Mouse (Mus musculus) heart, embryonic 12.5 days (tissue): Measurements from ENCODE around the gene Nphp3. TPM values are rescaled to one million over a fixed set of nuclear protein-coding genes. Genes with fewer than 3 reads are reported as not detected.

Experiments used
- ATAC-seq: fragments of 200-750 bp; cut with Nextera tagmentation; 2 replicates; pipeline ENCODE4 v1.8.0; 2017; ENCODE audit warnings: moderate TSS enrichment, moderate library complexity; ENCODE audit not compliant: insufficient number of reproducible peaks, low FRiP score
- H3K27ac ChIP-seq: fragments of 300-500 bp; sonication (generic); 2 replicates; pipeline ENCODE4 v1.5.1; 2016; ENCODE audit warnings: mild to moderate bottlenecking, moderate library complexity; ENCODE audit not compliant: poor library complexity, severe bottlenecking
- H3K27me3 ChIP-seq: fragments of 300-500 bp; sonication (generic); replicated peaks from 2 replicates; pipeline ENCODE4 v1.6.1; 2016; ENCODE audit warnings: mild to moderate bottlenecking, moderate library complexity
- H3K36me3 ChIP-seq: fragments of 300-500 bp; sonication (generic); 2 replicates; pipeline ENCODE4 v1.6.1; 2016; ENCODE audit warnings: mild to moderate bottlenecking, moderate library complexity
- H3K4me1 ChIP-seq: fragments of 300-500 bp; sonication (generic); replicated peaks from 2 replicates; pipeline ENCODE4 v1.6.1; 2016; ENCODE audit warnings: mild to moderate bottlenecking
- H3K4me2 ChIP-seq: fragments of 300-500 bp; sonication (generic); 2 replicates; pipeline ENCODE4 v1.6.1; 2016; ENCODE audit warnings: mild to moderate bottlenecking, moderate library complexity
- H3K4me3 ChIP-seq: fragments of 300-500 bp; sonication (generic); 2 replicates; pipeline ENCODE4 v1.5.1; 2016; ENCODE audit warnings: mild to moderate bottlenecking
- H3K9ac ChIP-seq: fragments of 300-500 bp; sonication (generic); 2 replicates; pipeline ENCODE4 v1.6.1; 2016; ENCODE audit warnings: mild to moderate bottlenecking, moderate library complexity
- H3K9me3 ChIP-seq: fragments of 300-500 bp; sonication (generic); replicated peaks from 2 replicates; pipeline ENCODE4 v1.6.1; 2016; ENCODE audit warnings: mild to moderate bottlenecking, moderate library complexity
- WGBS: fragments of 180-500 bp; shearing (Covaris S2); methylation state at CpG from one replicate; pipeline ENCODE4 v1.1.7; 2016; 5-methylcytosine and 5-hydroxymethylcytosine counted together
- polyA plus RNA-seq: library from polyadenylated mRNA; unstranded; fragments of >200 nt; fragmentation: Nextera tagmentation; extraction: Ambion mirVana; gene quantifications from 2 replicates; pipeline ENCODE4 v1.2.1, GENCODE M21; 2016

Gene Nphp3
- polyA plus RNA-seq, 1 experiment from 2014 or later: 6.8 TPM

DNA sequence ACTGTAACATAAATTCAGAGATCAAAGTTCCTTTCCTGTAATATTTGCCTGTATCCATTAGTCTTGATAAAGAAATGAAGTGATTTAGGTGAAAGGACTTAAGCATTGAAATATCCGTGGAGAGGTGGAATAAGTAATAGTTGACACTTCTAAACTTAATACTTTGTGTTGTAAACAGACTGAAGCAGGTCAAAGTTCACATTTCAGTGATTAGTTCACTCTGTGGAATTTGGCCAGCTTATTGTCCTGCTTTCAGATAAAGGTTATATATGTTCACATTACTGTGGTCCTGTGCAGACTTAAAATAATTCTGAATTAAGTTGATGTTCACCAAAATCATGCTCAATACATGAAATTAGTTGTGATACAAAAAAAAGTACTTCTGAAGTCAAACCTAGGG is 62.2 kb downstream of the Nphp3 start:
- ATAC-seq: no peak
- H3K9ac ChIP-seq: no peak overlapping the region
- peaks cover 17% of the 10 kb centered on the region for H3K4me1 ChIP-seq
- no peak overlapping the region for H3K4me2 ChIP-seq
- WGBS: 37% methylated on average over 1 of the region's 1 CpGs
- no peak overlapping the region for H3K27ac ChIP-seq
- no peaks in the 10 kb centered on the region for H3K9me3 ChIP-seq
- H3K27me3 ChIP-seq: no peaks in the 10 kb centered on the region
- H3K4me3 ChIP-seq: no peak overlapping the region
- peaks cover 12% of the 10 kb centered on the region for H3K36me3 ChIP-seq

DNA sequence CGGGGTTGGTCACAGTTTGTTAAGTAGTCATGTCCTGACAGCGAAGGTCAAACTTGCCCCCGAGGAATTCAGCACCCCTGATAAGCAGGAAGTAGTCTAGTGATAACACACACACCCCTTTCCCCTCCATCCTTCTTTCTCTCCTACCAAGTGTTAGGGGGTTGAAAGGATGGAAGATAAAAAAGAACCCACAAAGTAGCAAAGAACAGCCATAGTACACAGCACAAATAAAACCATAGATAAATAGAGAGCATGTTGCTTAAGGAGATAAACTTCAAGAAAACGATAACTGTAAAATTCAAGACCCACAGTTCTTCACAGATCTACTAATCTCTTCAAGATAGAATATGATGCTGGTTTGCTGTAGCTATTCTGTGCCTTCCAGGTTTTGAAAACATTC is 67.9 kb downstream of the Nphp3 start:
- Histone ChIP-seq H3K4me3 (no peak overlapping the region), H3K27me3 (no peaks in the 10 kb centered on the region), H3K4me1 (0 out of 2 replicates have a peak, but pooled peaks cover 2% of the 10 kb centered on the region), H3K9ac (no peak overlapping the region), H3K4me2 (no peak overlapping the region), H3K27ac (no peak overlapping the region), H3K9me3 (no peaks in the 10 kb centered on the region), H3K36me3 (no peaks in the 10 kb centered on the region)
- 40% methylated on average over 4 of the region's 4 CpGs for WGBS
- no peak for ATAC-seq

DNA sequence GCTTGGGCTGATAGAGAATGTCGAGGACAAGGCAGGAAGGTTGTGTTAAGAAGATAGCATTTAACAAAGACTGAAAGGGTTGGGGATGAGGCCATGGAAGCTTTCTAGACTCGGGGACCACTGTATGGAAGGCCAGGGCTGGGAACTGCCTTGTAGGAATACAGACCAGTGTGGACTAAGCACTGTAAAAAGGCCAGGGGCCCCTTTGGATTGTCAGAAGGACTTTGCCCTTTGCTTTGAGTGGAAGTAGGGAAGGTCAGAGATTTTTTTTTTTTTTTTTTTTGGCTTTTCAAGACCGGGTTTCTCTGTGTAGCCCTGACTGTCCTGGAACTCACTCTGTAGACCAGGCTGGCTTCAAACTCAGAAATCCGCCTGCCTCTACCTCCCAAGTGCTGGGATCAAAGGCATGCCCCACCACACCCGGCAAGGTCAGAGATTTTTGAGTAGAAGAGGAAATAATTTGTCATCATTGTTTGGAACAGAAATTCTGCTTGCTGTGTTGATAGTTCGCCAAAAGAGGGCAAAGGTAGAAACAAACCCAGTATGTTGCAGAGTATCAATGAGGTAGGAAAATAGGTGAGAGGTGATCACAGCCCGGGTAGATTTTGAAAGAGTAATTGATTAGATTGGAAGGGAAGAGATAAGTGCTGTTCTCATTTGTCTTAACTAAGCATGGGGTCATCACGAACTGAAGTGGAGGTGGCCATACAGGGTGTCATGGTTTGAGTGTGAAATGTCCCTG is 68.7 kb downstream of the Nphp3 start:
- Histone ChIP-seq H3K4me1 (0 out of 2 replicates have a peak, but pooled peaks cover 2% of the 10 kb centered on the region), H3K36me3 (no peaks in the 10 kb centered on the region), H3K9ac (no peak overlapping the region), H3K27me3 (no peaks in the 10 kb centered on the region), H3K9me3 (no peaks in the 10 kb centered on the region), H3K27ac (no peak overlapping the region), H3K4me3 (no peak overlapping the region), H3K4me2 (no peak overlapping the region)
- WGBS: 64% methylated on average over 8 of the region's 8 CpGs
- ATAC-seq: no peak

DNA sequence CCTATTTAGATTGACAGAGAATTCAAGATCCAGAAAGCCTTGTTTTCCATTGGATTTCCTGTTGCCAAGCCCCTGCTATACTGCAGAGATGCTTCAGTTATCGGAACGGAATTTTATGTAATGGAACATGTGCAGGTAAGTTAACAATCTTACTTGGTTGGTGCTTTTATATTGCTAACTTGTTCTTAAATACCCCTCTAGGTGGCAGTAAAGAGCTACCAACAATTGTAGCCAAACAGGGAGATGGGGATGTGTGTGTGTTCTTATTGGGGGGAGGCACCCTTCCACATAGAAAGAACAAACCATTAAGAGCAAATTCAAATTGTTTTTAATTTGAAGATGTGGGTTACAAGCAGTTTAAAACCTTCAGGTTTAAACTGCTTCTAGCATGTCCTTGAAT is 73.5 kb downstream of the Nphp3 start:
- no peaks in the 10 kb centered on the region for H3K4me1 ChIP-seq
- 63% methylated on average over 2 of the region's 2 CpGs for WGBS
- ATAC-seq: no peak
- no peaks in the 10 kb centered on the region for H3K9me3 ChIP-seq
- no peak overlapping the region for H3K4me2 ChIP-seq
- no peaks in the 10 kb centered on the region for H3K36me3 ChIP-seq
- no peak overlapping the region for H3K9ac ChIP-seq
- no peak overlapping the region for H3K4me3 ChIP-seq
- H3K27me3 ChIP-seq: no peaks in the 10 kb centered on the region
- no peak overlapping the region for H3K27ac ChIP-seq

DNA sequence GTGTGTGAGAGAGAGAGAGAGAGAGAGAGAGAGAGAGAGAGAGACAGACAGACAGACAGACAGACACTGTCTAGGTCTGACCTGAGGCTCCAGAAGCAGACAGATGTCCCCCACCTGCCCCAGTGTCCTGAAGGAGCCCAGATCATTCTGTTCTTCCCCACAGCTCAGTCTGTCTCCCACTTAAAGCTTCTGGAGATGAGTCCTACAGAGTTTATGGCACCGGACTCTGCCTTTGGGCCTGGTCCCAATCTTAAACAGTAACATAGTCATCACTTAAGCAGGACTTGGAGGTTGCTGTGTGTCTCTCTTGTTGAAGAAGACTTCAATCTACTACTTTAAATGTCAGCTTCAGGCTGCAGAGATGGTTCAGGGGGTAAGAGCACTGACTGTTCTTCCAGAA is 76.4 kb downstream of the Nphp3 start:
- Histone ChIP-seq H3K27ac (no peak overlapping the region), H3K4me3 (no peak overlapping the region), H3K4me2 (no peak overlapping the region), H3K9ac (no peak overlapping the region), H3K4me1 (no peaks in the 10 kb centered on the region), H3K27me3 (no peaks in the 10 kb centered on the region), H3K36me3 (peaks cover 6% of the 10 kb centered on the region; the same call in 1 of the 2 replicates), H3K9me3 (no peaks in the 10 kb centered on the region)
- WGBS: 94% methylated on average over 1 of the region's 1 CpGs
- no peak for ATAC-seq

DNA sequence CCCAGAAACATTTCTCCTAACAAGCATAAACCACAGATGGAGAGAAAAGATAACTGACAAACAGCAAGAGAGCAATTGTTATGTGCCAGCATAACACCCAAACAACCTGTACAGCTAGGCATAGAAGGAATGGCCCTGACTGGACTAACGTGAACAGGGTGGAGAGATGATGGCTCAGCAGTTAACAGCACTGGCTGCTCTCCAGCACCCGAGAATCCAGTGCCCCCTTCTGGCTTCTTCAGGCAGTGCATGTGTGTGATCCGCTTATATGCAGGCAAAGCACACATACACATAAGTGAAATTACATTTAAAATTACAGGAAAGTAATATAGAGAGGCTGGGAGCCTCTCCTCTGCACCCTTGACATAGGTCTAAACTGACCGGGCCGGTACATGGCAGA is 77.0 kb downstream of the Nphp3 start:
- Histone ChIP-seq H3K27me3 (no peaks in the 10 kb centered on the region), H3K9ac (no peak overlapping the region), H3K9me3 (no peaks in the 10 kb centered on the region), H3K4me2 (no peak overlapping the region), H3K36me3 (peaks cover 8% of the 10 kb centered on the region; the same call in 1 of the 2 replicates), H3K27ac (no peak overlapping the region), H3K4me1 (no peaks in the 10 kb centered on the region), H3K4me3 (no peak overlapping the region)
- WGBS: 49% methylated on average over 5 of the region's 5 CpGs
- no peak for ATAC-seq

DNA sequence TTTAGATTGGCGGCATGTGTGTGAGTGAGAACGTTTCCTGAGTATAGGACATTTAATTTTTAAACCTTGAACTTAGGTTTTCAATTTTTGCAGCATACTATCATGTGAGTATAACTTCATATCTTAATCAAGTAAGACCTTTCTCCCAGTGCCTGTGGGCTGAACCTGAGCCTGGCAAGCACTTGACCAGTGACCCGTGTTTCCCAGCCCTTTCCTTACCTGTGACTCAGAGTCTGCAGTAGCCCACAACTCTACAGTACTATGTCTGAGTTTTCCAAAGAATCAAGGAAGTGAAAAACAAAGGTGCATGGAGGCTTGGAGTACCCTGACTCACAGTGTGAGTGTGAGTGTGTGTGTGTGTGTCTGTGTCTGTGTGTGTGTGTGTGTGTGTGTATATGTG is 77.7 kb downstream of the Nphp3 start:
- WGBS: 63% methylated on average over 3 of the region's 3 CpGs
- ATAC-seq: no peak
- H3K4me1 ChIP-seq: no peaks in the 10 kb centered on the region
- no peak overlapping the region for H3K4me3 ChIP-seq
- no peak overlapping the region for H3K9ac ChIP-seq
- no peaks in the 10 kb centered on the region for H3K27me3 ChIP-seq
- no peak overlapping the region for H3K27ac ChIP-seq
- no peak overlapping the region for H3K4me2 ChIP-seq
- no peaks in the 10 kb centered on the region for H3K9me3 ChIP-seq
- H3K36me3 ChIP-seq: peaks cover 11% of the 10 kb centered on the region; the same call in 1 of the 2 replicates

DNA sequence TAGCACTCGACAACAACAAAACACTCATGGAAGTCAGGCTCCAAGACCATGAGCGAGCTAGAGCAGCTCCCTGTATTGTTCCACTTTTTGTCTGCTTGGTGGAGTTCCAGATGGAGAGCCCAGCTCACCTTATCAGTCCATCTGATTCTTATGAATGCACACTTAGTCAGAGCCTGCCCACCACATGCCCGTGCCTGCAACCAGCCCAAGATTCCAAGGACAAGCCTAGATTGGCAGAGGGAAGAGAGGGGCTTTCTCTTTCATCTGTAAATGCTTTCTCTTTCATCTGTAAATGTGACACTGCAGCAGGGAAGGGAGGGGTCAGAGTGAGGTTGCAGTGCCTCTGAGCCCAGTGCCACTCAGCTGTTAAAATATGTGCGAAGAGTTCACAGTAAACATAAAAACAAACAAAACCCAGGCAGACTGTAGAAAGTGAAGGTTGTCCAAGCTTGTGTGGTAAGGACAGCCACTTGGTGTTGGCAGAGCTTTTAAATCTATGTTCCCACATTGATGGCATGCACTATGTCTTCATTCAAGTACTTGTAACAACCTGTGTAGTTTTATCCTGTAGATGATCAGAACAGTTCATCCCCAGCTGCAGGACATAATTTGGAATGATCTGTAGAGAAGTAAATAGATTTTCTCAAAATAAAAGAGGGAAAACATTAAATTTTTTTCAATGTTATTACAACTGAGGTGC is 83.5 kb downstream of the Nphp3 start:
- H3K27me3 ChIP-seq: no peaks in the 10 kb centered on the region
- no peak for ATAC-seq
- peaks cover 15% of the 10 kb centered on the region for H3K36me3 ChIP-seq
- H3K4me3 ChIP-seq: no peak overlapping the region
- H3K27ac ChIP-seq: no peak overlapping the region
- WGBS: 62% methylated on average over 4 of the region's 4 CpGs
- no peak overlapping the region for H3K9ac ChIP-seq
- 0 out of 2 replicates have a peak, but pooled peaks cover 3% of the 10 kb centered on the region for H3K4me1 ChIP-seq
- no peaks in the 10 kb centered on the region for H3K9me3 ChIP-seq
- H3K4me2 ChIP-seq: no peak overlapping the region

DNA sequence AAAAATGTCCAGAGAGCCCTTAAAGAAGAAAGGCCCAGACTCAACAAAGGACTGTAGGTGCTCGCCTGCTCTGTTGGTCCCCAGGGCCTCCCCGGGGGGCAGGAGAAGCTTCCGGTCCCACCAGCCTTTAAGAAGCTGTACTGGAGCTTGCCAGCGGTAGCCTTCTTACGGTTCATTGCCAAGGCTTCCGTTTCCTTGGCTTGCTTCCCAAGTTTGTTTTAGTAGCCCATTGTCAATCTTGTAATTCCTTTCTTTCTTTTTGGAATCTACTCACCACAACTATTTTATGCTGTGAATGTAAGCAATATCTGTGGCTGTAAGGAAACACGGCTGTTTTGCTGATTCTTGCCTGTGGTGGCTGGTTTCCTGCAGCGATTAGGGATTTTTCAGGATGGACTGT is 86.2 kb downstream of the Nphp3 start:
- no peak overlapping the region for H3K4me3 ChIP-seq
- H3K4me2 ChIP-seq: no peak overlapping the region
- H3K27ac ChIP-seq: peak overlapping the region; percentile 75
- no peak for ATAC-seq
- no peak overlapping the region for H3K9ac ChIP-seq
- peaks cover 11% of the 10 kb centered on the region for H3K36me3 ChIP-seq
- 0 out of 2 replicates have a peak, but pooled peaks cover 3% of the 10 kb centered on the region for H3K4me1 ChIP-seq
- 69% methylated on average over 8 of the region's 8 CpGs for WGBS
- no peaks in the 10 kb centered on the region for H3K9me3 ChIP-seq
- H3K27me3 ChIP-seq: no peaks in the 10 kb centered on the region

DNA sequence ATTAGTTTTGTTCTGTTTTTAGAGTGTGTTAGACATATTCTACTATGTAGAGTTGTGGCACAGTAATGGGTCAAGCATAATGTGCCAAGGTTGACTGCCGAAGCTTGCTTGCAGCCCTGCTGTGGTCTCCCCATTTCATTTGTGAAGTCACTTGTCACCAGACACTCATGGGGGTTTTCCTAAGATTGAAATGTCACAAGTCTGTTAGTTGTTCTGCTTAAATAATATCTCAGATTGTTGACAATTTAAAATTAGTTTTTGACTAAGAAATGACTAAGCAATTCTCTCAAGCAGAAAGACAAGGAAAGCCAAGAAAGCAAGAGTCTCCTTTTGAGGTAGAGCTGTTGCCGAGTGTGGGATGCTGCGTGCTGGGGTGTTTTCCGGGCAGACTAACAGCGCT is 90.6 kb downstream of the Nphp3 start:
- no peak for ATAC-seq
- H3K4me2 ChIP-seq: no peak overlapping the region
- H3K4me1 ChIP-seq: 0 out of 2 replicates have a peak, but pooled peaks cover 3% of the 10 kb centered on the region
- no peaks in the 10 kb centered on the region for H3K27me3 ChIP-seq
- no peak overlapping the region for H3K4me3 ChIP-seq
- H3K36me3 ChIP-seq: peaks cover 4% of the 10 kb centered on the region
- H3K9me3 ChIP-seq: no peaks in the 10 kb centered on the region
- 92% methylated on average over 5 of the region's 5 CpGs for WGBS
- no peak overlapping the region for H3K27ac ChIP-seq
- H3K9ac ChIP-seq: no peak overlapping the region
